Mouse (Mus musculus) liver, embryonic 14.5 days (tissue): ENCODE data around the gene Btg2. TPM values are rescaled to one million over a fixed set of nuclear protein-coding genes. Genes with fewer than 3 reads are reported as not detected.

ENCODE experiments used
- ATAC-seq: fragments of 200-750 bp; cut with Nextera tagmentation; 2 replicates; pipeline ENCODE4 v1.8.0; 2017; ENCODE audit warnings: moderate number of reproducible peaks, mild to moderate bottlenecking, moderate library complexity; ENCODE audit not compliant: insufficient read depth
- DNase-seq, 3 experiments: peaks; one replicate each; pipeline ENCODE4 v3.0.0-alpha.2; 2012 to 2013; ENCODE audit warnings: low read depth in 3 of 3, low spot score in 3 of 3
- H3K27ac ChIP-seq: fragments of 300-500 bp; sonication (generic); 2 replicates; pipeline ENCODE4 v1.5.1; 2014; ENCODE audit warnings: moderate library complexity, mild to moderate bottlenecking, control low read depth, inconsistent platforms
- H3K27me3 ChIP-seq: fragments of 300-500 bp; sonication (generic); 2 replicates; pipeline ENCODE4 v1.6.1; 2014; ENCODE audit warnings: mild to moderate bottlenecking, low read length, moderate library complexity; ENCODE audit not compliant: control insufficient read depth, insufficient read depth
- H3K36me3 ChIP-seq: fragments of 300-500 bp; sonication (generic); replicated peaks from 2 replicates; pipeline ENCODE4 v1.6.1; 2014; ENCODE audit warnings: low read depth; ENCODE audit not compliant: control insufficient read depth, insufficient read depth
- H3K4me1 ChIP-seq, 2 experiments: fragments of 200-500 bp in 1 of 2; fragments of 300-500 bp in 1 of 2; sonication (generic) in 1 of 2; replicated peaks; 2 replicates each; pipeline ENCODE4 v1.6.1; 2012 to 2014; ENCODE audit warnings: antibody characterized with exemption in 1 of 2, inconsistent platforms in 1 of 2, low read length in 1 of 2; ENCODE audit not compliant: control insufficient read depth in 2 of 2, insufficient read depth in 2 of 2
- H3K4me2 ChIP-seq: fragments of 300-500 bp; sonication (generic); 2 replicates; pipeline ENCODE4 v1.6.1; 2014; ENCODE audit warnings: low read depth, mild to moderate bottlenecking, control low read depth, moderate library complexity
- H3K4me3 ChIP-seq, 2 experiments: fragments of 200-500 bp in 1 of 2; fragments of 300-500 bp in 1 of 2; sonication (generic) in 1 of 2; 2 replicates each; pipeline ENCODE4 v1.5.1; 2012 to 2014; ENCODE audit warnings: low read depth in 2 of 2, low read length in 2 of 2, mild to moderate bottlenecking in 2 of 2, control low read depth in 1 of 2, inconsistent platforms in 1 of 2, moderate library complexity in 1 of 2; ENCODE audit not compliant: insufficient read depth in 1 of 2
- H3K9ac ChIP-seq: fragments of 300-500 bp; sonication (generic); replicated peaks from 2 replicates; pipeline ENCODE4 v1.6.1; 2014; ENCODE audit warnings: mild to moderate bottlenecking, control low read depth, moderate library complexity
- H3K9me3 ChIP-seq: fragments of 300-500 bp; sonication (generic); 2 replicates; pipeline ENCODE4 v1.6.1; 2016; ENCODE audit warnings: low read length, mixed read lengths; ENCODE audit not compliant: control insufficient read depth
- CTCF ChIP-seq: IDR thresholded peaks from 2 replicates; pipeline ENCODE4 v1.5.1; 2016; ENCODE audit warnings: antibody characterized with exemption, low read depth, control low read depth
- EP300 ChIP-seq: IDR thresholded peaks from 2 replicates; pipeline ENCODE4 v1.6.1; 2016; ENCODE audit warnings: antibody characterized with exemption, low read depth
- WGBS: fragments of 180-500 bp; shearing (Covaris S2); extraction: QIAGEN DNeasy Blood & Tissue Kit; methylation state at CpG from one replicate; pipeline ENCODE4 v1.1.7; 2014; ENCODE audit not compliant: insufficient replicate concordance; 5-methylcytosine and 5-hydroxymethylcytosine counted together
- polyA plus RNA-seq, 2 experiments: library from polyadenylated mRNA; depleted of rRNA in 1 of 2; stranded (reverse) in 1 of 2; unstranded in 1 of 2; fragments of >200 nt; fragmentation: Nextera tagmentation in 1 of 2; extraction: Ambion mirVana in 1 of 2; gene quantifications; 2 replicates each; pipeline versions ENCODE4 v1.2.1 to v1.2.3; 2012 to 2014

Gene Btg2
- polyA plus RNA-seq, 2 experiments, result 45.3 to 78.2 TPM

- 58% methylated on average over 9 of the region's 9 CpGs for WGBS
- peak overlapping the region; percentile 6; the same call in 1 of the 2 replicates for H3K4me2 ChIP-seq
- H3K4me3 ChIP-seq, result no peak overlapping the region
- TF ChIP-seq EP300 (no peak), CTCF (no peak)
- H3K27me3 ChIP-seq, result no peaks in the 10 kb centered on the region
- H3K9ac ChIP-seq, result 0 out of 2 replicates have a peak overlapping the region, but pooled peaks have one; percentile 16
- no peak for DNase-seq
- no peak overlapping the region for H3K27ac ChIP-seq
- no peak for ATAC-seq
- no peaks in the 10 kb centered on the region for H3K9me3 ChIP-seq
- H3K36me3 ChIP-seq, result no peaks in the 10 kb centered on the region
- H3K4me1 ChIP-seq, result peaks cover 39 to 45% of the 10 kb centered on the region in 2 experiments
Observed at GRCm38 (mm10) chr1:134055058-134055457, 23.9 kb downstream of the Btg2 start.

- Histone ChIP-seq H3K36me3 (no peaks in the 10 kb centered on the region), H3K4me3 (no peak overlapping the region), H3K27ac (no peak overlapping the region), H3K9me3 (no peaks in the 10 kb centered on the region), H3K4me1 (peaks cover 31 to 39% of the 10 kb centered on the region in 2 experiments), H3K27me3 (no peaks in the 10 kb centered on the region), H3K4me2 (no peak overlapping the region), H3K9ac (no peak overlapping the region)
- WGBS, result 3% methylated on average over 6 of the region's 6 CpGs
- DNase-seq (peak in 2 of 3 experiments; percentile 71 to 76), ATAC-seq (peak; percentile 57; the same call in 1 of the 2 replicates)
- TF ChIP-seq EP300, result no peak
- peak; percentile 98 for TF ChIP-seq CTCF
Observed at GRCm38 (mm10) chr1:134053207-134053606, 25.7 kb downstream of the Btg2 start.

GRCm38 (mm10) chr1:134049542-134049941 is 29.4 kb downstream of the Btg2 start:
- Histone ChIP-seq H3K9ac (no peak overlapping the region), H3K4me2 (no peak overlapping the region), H3K27ac (no peak overlapping the region), H3K4me1 (peaks cover 7 to 9% of the 10 kb centered on the region in 2 experiments), H3K27me3 (no peaks in the 10 kb centered on the region), H3K36me3 (no peaks in the 10 kb centered on the region), H3K4me3 (no peak overlapping the region), H3K9me3 (no peaks in the 10 kb centered on the region)
- no peak for ATAC-seq
- DNase-seq, result no peak
- 41% methylated on average over 6 of the region's 6 CpGs for WGBS
- TF ChIP-seq EP300 (no peak), CTCF (no peak)

- TF ChIP-seq CTCF, result peak; percentile 97
- TF ChIP-seq EP300, result no peak
- DNase-seq, result no peak
- Histone ChIP-seq H3K4me2 (no peak overlapping the region), H3K4me1 (peaks cover 3% of the 10 kb centered on the region in 2 experiments; a peak in 2 of 4 replicates), H3K9ac (no peak overlapping the region), H3K4me3 (no peak overlapping the region), H3K9me3 (no peaks in the 10 kb centered on the region), H3K27ac (no peak overlapping the region), H3K36me3 (no peaks in the 10 kb centered on the region), H3K27me3 (no peaks in the 10 kb centered on the region)
- WGBS, result 3% methylated on average over 5 of the region's 5 CpGs
- peak; percentile 50; the same call in 1 of the 2 replicates for ATAC-seq
Observed at GRCm38 (mm10) chr1:134048759-134049158, 30.2 kb downstream of the Btg2 start.

GRCm38 (mm10) chr1:134047431-134047830 is 31.5 kb downstream of the Btg2 start:
- ATAC-seq (no peak), DNase-seq (no peak)
- WGBS, result 64% methylated on average over 6 of the region's 6 CpGs
- no peaks in the 10 kb centered on the region for H3K4me1 ChIP-seq
- TF ChIP-seq CTCF (no peak), EP300 (no peak)
- H3K27me3 ChIP-seq, result no peaks in the 10 kb centered on the region
- H3K36me3 ChIP-seq, result no peaks in the 10 kb centered on the region
- H3K4me2 ChIP-seq, result no peak overlapping the region
- H3K27ac ChIP-seq, result no peak overlapping the region
- no peaks in the 10 kb centered on the region for H3K9me3 ChIP-seq
- H3K9ac ChIP-seq, result no peak overlapping the region
- no peak overlapping the region for H3K4me3 ChIP-seq
